Mouse (Mus musculus) heart, postnatal 14 days (tissue): ENCODE measurements around the gene 1110008L16Rik. TPM values are rescaled to one million over a fixed set of nuclear protein-coding genes. Genes with fewer than 3 reads are reported as not detected.
A peak's percentile ranks its signal among the peaks of the same experiment; 100 is the strongest.
"Not testable (repeated sequence)": the region's sequence is repeated elsewhere in the genome, so short reads cannot be mapped to it uniquely, and the experiment has no call there.

Experiments
- DNase-seq, 2 experiments: peaks; one replicate each; pipeline ENCODE4 v3.0.0; 2021 to 2022
- intact Hi-C: fragments of 180-260 bp; cut with DNase I; formaldehyde crosslinking; loops from one replicate; pipeline ENCODE4 v1.15.1; 2025
- total RNA-seq, 2 experiments: library from RNA; stranded (reverse); gene quantifications; 2 replicates each; pipeline ENCODE4 v1.2.3; 2021

The 1110008L16Rik gene
- total RNA-seq, 2 experiments from 2014 or later: 8.2 to 9.2 TPM

- no peak for DNase-seq
- intact Hi-C loops: no loop called here
Measured at GRCm38 (mm10) chr12:55329351-55329750, 30.0 kb downstream of the 1110008L16Rik start.

- intact Hi-C loops: no loop called here
- DNase-seq: no peak
Measured at GRCm38 (mm10) chr12:55333662-55334061, 34.3 kb downstream of the 1110008L16Rik start.

- intact Hi-C loops, DNase-seq: not testable (repeated sequence)
Measured at GRCm38 (mm10) chr12:55338490-55338889, 39.1 kb downstream of the 1110008L16Rik start.

- intact Hi-C loops, DNase-seq: not testable (repeated sequence)
Measured at GRCm38 (mm10) chr12:55343045-55343444, 43.7 kb downstream of the 1110008L16Rik start.

GRCm38 (mm10) chr12:55343998-55344397 is 44.6 kb downstream of the 1110008L16Rik start:
- no peak for DNase-seq
- intact Hi-C loops: no loop called here

- DNase-seq: peak; percentile 11 to 20
- intact Hi-C loops: no loop called here
Measured at GRCm38 (mm10) chr12:55344583-55344982, 45.2 kb downstream of the 1110008L16Rik start.

GRCm38 (mm10) chr12:55353423-55353822 is 54.0 kb downstream of the 1110008L16Rik start:
- intact Hi-C loops: no loop called here
- DNase-seq: no peak

- peak; percentile 26 to 51 for DNase-seq
- intact Hi-C loops: loop anchor here (1.0 to 2.0 kb wide), 2 partner anchors 38 to 144 kb away; no protein-coding TSS in a partner anchor
Measured at GRCm38 (mm10) chr12:55354904-55355303, 55.5 kb downstream of the 1110008L16Rik start.

GRCm38 (mm10) chr12:55357303-55357702 is 57.9 kb downstream of the 1110008L16Rik start:
- intact Hi-C loops: no loop called here
- no peak for DNase-seq

- no peak for DNase-seq
- intact Hi-C loops: no loop called here
Measured at GRCm38 (mm10) chr12:55360929-55361328, 61.6 kb downstream of the 1110008L16Rik start.

GRCm38 (mm10) chr12:55365083-55365482 is 65.7 kb downstream of the 1110008L16Rik start:
- DNase-seq: no peak
- intact Hi-C loops: loop anchor here (5.0 kb wide), 1 partner anchor 67 kb away; no protein-coding TSS in a partner anchor

- intact Hi-C loops: loop anchor here (2.0 kb wide), 1 partner anchor 124 kb away; no protein-coding TSS in a partner anchor
- DNase-seq: peak in 1 of 2 experiments; percentile 35
Measured at GRCm38 (mm10) chr12:55372424-55373055, 73.2 kb downstream of the 1110008L16Rik start.

- intact Hi-C loops: no loop called here
- DNase-seq: no peak
Measured at GRCm38 (mm10) chr12:55376956-55377609, 77.7 kb downstream of the 1110008L16Rik start.

GRCm38 (mm10) chr12:55377610-55377980 is 78.2 kb downstream of the 1110008L16Rik start:
- intact Hi-C loops: no loop called here
- no peak for DNase-seq

- DNase-seq: no peak
- intact Hi-C loops: no loop called here
Measured at GRCm38 (mm10) chr12:55384023-55384749, 84.8 kb downstream of the 1110008L16Rik start, which contains the start of gene Psma6. Gene Psma6, plus strand, starts transcription at chr12:55384222.

- intact Hi-C loops: no loop called here
- DNase-seq: no peak
Measured at GRCm38 (mm10) chr12:55384826-55385225, 85.4 kb downstream of the 1110008L16Rik start.

- intact Hi-C loops: no loop called here
- DNase-seq: peak; percentile 21 to 46
Measured at GRCm38 (mm10) chr12:55385931-55386330, 86.6 kb downstream of the 1110008L16Rik start.

- intact Hi-C loops: no loop called here
- DNase-seq: no peak
Measured at GRCm38 (mm10) chr12:55386456-55386855, 87.1 kb downstream of the 1110008L16Rik start.

- intact Hi-C loops: no loop called here
- no peak for DNase-seq
Measured at GRCm38 (mm10) chr12:55387083-55387787, 87.9 kb downstream of the 1110008L16Rik start.

GRCm38 (mm10) chr12:55387788-55388465 is 88.5 kb downstream of the 1110008L16Rik start:
- DNase-seq: no peak
- intact Hi-C loops: no loop called here
